Mouse (Mus musculus): ENCODE measurements around the gene Tmem183a. TPM values are rescaled to one million over a fixed set of nuclear protein-coding genes. Genes with fewer than 3 reads are reported as not detected.

The Tmem183a gene
- polyA plus RNA-seq, 1 experiment: 39.4 TPM

GRCm38 (mm10) chr1:134336958-134337710 is 24.6 kb downstream of the Tmem183a start:
- TF ChIP-seq CTCF (IDR thresholded peaks at IDR 0.05; ENCODE audit: low read depth, low read length): no peak
- TF ChIP-seq POLR2A (IDR thresholded peaks at IDR 0.05; ENCODE audit: borderline replicate concordance, low read depth, low read length): no peak
- Histone ChIP-seq H3K4me1 (ENCODE audit: control insufficient read depth, insufficient read depth, low read length) (peaks cover 12% of the 10 kb centered on the region), H3K4me3 (ENCODE audit: insufficient read depth, low read length) (no peak overlapping the region), H3K27ac (ENCODE audit: insufficient read depth, low read depth, low read length) (no peak overlapping the region)

- Histone ChIP-seq H3K4me3 (ENCODE audit: insufficient read depth, low read length) (no peak overlapping the region), H3K27ac (ENCODE audit: insufficient read depth, low read depth, low read length) (no peak overlapping the region), H3K4me1 (ENCODE audit: control insufficient read depth, insufficient read depth, low read length) (peaks cover 12% of the 10 kb centered on the region)
- TF ChIP-seq POLR2A (IDR thresholded peaks at IDR 0.05; ENCODE audit: borderline replicate concordance, low read depth, low read length): no peak
These were observed 25.6 kb downstream of the Tmem183a start for GRCm38 (mm10) chr1:134335924-134336810.

- TF ChIP-seq CTCF (IDR thresholded peaks at IDR 0.05; ENCODE audit: low read depth, low read length): no peak
- TF ChIP-seq POLR2A (IDR thresholded peaks at IDR 0.05; ENCODE audit: borderline replicate concordance, low read depth, low read length): no peak
- Histone ChIP-seq H3K4me3 (ENCODE audit: insufficient read depth, low read length) (no peak overlapping the region), H3K4me1 (ENCODE audit: control insufficient read depth, insufficient read depth, low read length) (peaks cover 12% of the 10 kb centered on the region), H3K27ac (ENCODE audit: insufficient read depth, low read depth, low read length) (no peak overlapping the region)
These were observed 26.4 kb downstream of the Tmem183a start for GRCm38 (mm10) chr1:134335211-134335923.

- H3K4me1 ChIP-seq (ENCODE audit: control insufficient read depth, insufficient read depth, low read length): peaks cover 12% of the 10 kb centered on the region
- TF ChIP-seq CTCF (IDR thresholded peaks at IDR 0.05; ENCODE audit: low read depth, low read length) (no peak), POLR2A (IDR thresholded peaks at IDR 0.05; ENCODE audit: borderline replicate concordance, low read depth, low read length) (no peak)
These were observed 27.5 kb downstream of the Tmem183a start for GRCm38 (mm10) chr1:134334111-134334827.

GRCm38 (mm10) chr1:134333371-134334110 is 28.2 kb downstream of the Tmem183a start:
- Histone ChIP-seq H3K4me1 (ENCODE audit: control insufficient read depth, insufficient read depth, low read length) (peaks cover 12% of the 10 kb centered on the region), H3K27ac (ENCODE audit: insufficient read depth, low read depth, low read length) (no peak overlapping the region), H3K4me3 (ENCODE audit: insufficient read depth, low read length) (no peak overlapping the region)
- TF ChIP-seq CTCF (IDR thresholded peaks at IDR 0.05; ENCODE audit: low read depth, low read length): no peak
- no peak for TF ChIP-seq POLR2A (IDR thresholded peaks at IDR 0.05; ENCODE audit: borderline replicate concordance, low read depth, low read length)

More at GRCm38 (mm10) chr1:134334111-134334827, 27.5 kb downstream of the Tmem183a start:
- Histone ChIP-seq H3K27ac (ENCODE audit: insufficient read depth, low read depth, low read length) (no peak overlapping the region), H3K4me3 (ENCODE audit: insufficient read depth, low read length) (no peak overlapping the region)

- Histone ChIP-seq H3K4me1 (ENCODE audit: control insufficient read depth, insufficient read depth, low read length) (peaks cover 12% of the 10 kb centered on the region), H3K4me3 (ENCODE audit: insufficient read depth, low read length) (peak within 1 kb of the TSS; percentile 36), H3K27ac (ENCODE audit: insufficient read depth, low read depth, low read length) (peak within 1 kb of the TSS; percentile 41)
- TF ChIP-seq CTCF (IDR thresholded peaks at IDR 0.05; ENCODE audit: low read depth, low read length) (no peak), POLR2A (IDR thresholded peaks at IDR 0.05; ENCODE audit: borderline replicate concordance, low read depth, low read length) (no peak)
These were observed 29.0 kb downstream of the Tmem183a start, which contains the start of gene Ppfia4 for GRCm38 (mm10) chr1:134332770-134333271. TSS of gene Ppfia4 (minus strand) at chr1:134332928.

GRCm38 (mm10) chr1:134331879-134332635 is 29.7 kb downstream of the Tmem183a start:
- Histone ChIP-seq H3K4me3 (ENCODE audit: insufficient read depth, low read length) (peak overlapping the region; percentile 36), H3K4me1 (ENCODE audit: control insufficient read depth, insufficient read depth, low read length) (peaks cover 12% of the 10 kb centered on the region), H3K27ac (ENCODE audit: insufficient read depth, low read depth, low read length) (peak overlapping the region; percentile 41)
- peak; percentile 33; the same call in 1 of the 2 replicates for TF ChIP-seq CTCF (IDR thresholded peaks at IDR 0.05; ENCODE audit: low read depth, low read length)
- no peak for TF ChIP-seq POLR2A (IDR thresholded peaks at IDR 0.05; ENCODE audit: borderline replicate concordance, low read depth, low read length)

- TF ChIP-seq POLR2A (IDR thresholded peaks at IDR 0.05; ENCODE audit: borderline replicate concordance, low read depth, low read length) (no peak), CTCF (IDR thresholded peaks at IDR 0.05; ENCODE audit: low read depth, low read length) (no peak)
- Histone ChIP-seq H3K27ac (ENCODE audit: insufficient read depth, low read depth, low read length) (no peak overlapping the region), H3K4me3 (ENCODE audit: insufficient read depth, low read length) (no peak overlapping the region), H3K4me1 (ENCODE audit: control insufficient read depth, insufficient read depth, low read length) (no peaks in the 10 kb centered on the region)
These were observed 34.9 kb downstream of the Tmem183a start for GRCm38 (mm10) chr1:134326841-134327346.
